Mouse (Mus musculus): ENCODE measurements around the gene Dap.

- TF ChIP-seq CTCF (IDR thresholded peaks at IDR 0.05; ENCODE audit: low read depth), result no peak
- no peak for TF ChIP-seq EP300 (IDR thresholded peaks at IDR 0.05; ENCODE audit: low read depth)
These were observed 94.9 kb downstream of the Dap start for GRCm38 (mm10) chr15:31319046-31319445.

Data from liver, postnatal 0 days (tissue).